Mouse (Mus musculus) MEL (cell line): ENCODE measurements around the gene Adprhl1.

Experiments used
- CHD1 ChIP-seq: IDR thresholded peaks from 2 replicates; pipeline ENCODE4 v1.6.1; 2012; ENCODE audit warnings: low read depth, mild to moderate bottlenecking, inconsistent platforms, low read length, improper control_type of control experiment
- CHD2 ChIP-seq: IDR thresholded peaks from 2 replicates; pipeline ENCODE4 v1.6.1; 2011; ENCODE audit warnings: low read length, improper control_type of control experiment
- CTCF ChIP-seq, 3 experiments: IDR thresholded peaks in 2 of 3; conservative IDR thresholded peaks in 1 of 3; 2 replicates each; pipeline ENCODE4 v1.5.1; 2011 to 2012; ENCODE audit warnings: low read length in 3 of 3, low read depth in 2 of 3, mild to moderate bottlenecking in 2 of 3, improper control_type of control experiment in 1 of 3, inconsistent platforms in 1 of 3, mixed read lengths in 1 of 3, moderate library complexity in 1 of 3; ENCODE audit not compliant: control insufficient read depth in 1 of 3, insufficient read depth in 1 of 3, poor library complexity in 1 of 3, severe bottlenecking in 1 of 3
- EP300 ChIP-seq, 2 experiments: IDR thresholded peaks; 2 replicates each; pipeline ENCODE4 v1.6.1; 2011; ENCODE audit warnings: improper control_type of control experiment in 2 of 2, low read length in 2 of 2, low read depth in 1 of 2, mild to moderate bottlenecking in 1 of 2
- POLR2A ChIP-seq, 2 experiments: IDR thresholded peaks; 2 replicates each; pipeline ENCODE4 v1.6.1; 2011 to 2012; ENCODE audit warnings: low read length in 2 of 2, mild to moderate bottlenecking in 2 of 2, control low read depth in 1 of 2, improper control_type of control experiment in 1 of 2, low read depth in 1 of 2, moderate library complexity in 1 of 2; ENCODE audit not compliant: control insufficient read depth in 1 of 2, insufficient read depth in 1 of 2, poor library complexity in 1 of 2
- POLR2AphosphoS2 ChIP-seq: IDR thresholded peaks from 2 replicates; pipeline ENCODE4 v1.6.1; 2011; ENCODE audit warnings: low read length, improper control_type of control experiment
- POLR2AphosphoS5 ChIP-seq: IDR thresholded peaks from 2 replicates; pipeline ENCODE4 v1.6.1; 2012; ENCODE audit warnings: low read depth, borderline replicate concordance, mild to moderate bottlenecking, inconsistent platforms, low read length, moderate library complexity, mixed read lengths
- RCOR1 ChIP-seq: IDR thresholded peaks from 2 replicates; pipeline ENCODE4 v1.6.1; 2012; ENCODE audit warnings: low read depth, mild to moderate bottlenecking, inconsistent platforms, low read length, improper control_type of control experiment
- SIN3A ChIP-seq: IDR thresholded peaks from 2 replicates; pipeline ENCODE4 v1.6.1; 2012; ENCODE audit warnings: low read length, improper control_type of control experiment, inconsistent platforms
- SMC3 ChIP-seq: IDR thresholded peaks from 2 replicates; pipeline ENCODE4 v1.6.1; 2011; ENCODE audit warnings: low read depth, low read length, improper control_type of control experiment
- TCF12 ChIP-seq: IDR thresholded peaks from 2 replicates; pipeline ENCODE4 v1.6.1; 2014; ENCODE audit warnings: low read depth, mild to moderate bottlenecking, inconsistent platforms, low read length, improper control_type of control experiment, moderate library complexity
- USF1 ChIP-seq: IDR thresholded peaks from 2 replicates; pipeline ENCODE4 v1.6.1; 2014; ENCODE audit warnings: low read depth, mild to moderate bottlenecking, inconsistent platforms, low read length, improper control_type of control experiment, moderate library complexity

- TF ChIP-seq POLR2A (IDR thresholded peaks at IDR 0.05; ENCODE audit: control insufficient read depth in 1 of 2, insufficient read depth in 1 of 2, low read depth in 1 of 2, low read length in 2 of 2, poor library complexity in 1 of 2) (no peak), SIN3A (no peak), TCF12 (no peak), POLR2AphosphoS5 (no peak), CTCF (IDR thresholded peaks at IDR 0.05 in 2 of 3, conservative IDR thresholded peaks at IDR 0.05 in 1 of 3; ENCODE audit: control insufficient read depth in 1 of 3, insufficient read depth in 1 of 3, low read depth in 2 of 3, low read length in 3 of 3, poor library complexity in 1 of 3, severe bottlenecking in 1 of 3) (no peak), CHD1 (no peak), SMC3 (no peak), EP300 (IDR thresholded peaks at IDR 0.05; ENCODE audit: low read depth in 1 of 2, low read length in 2 of 2) (no peak), RCOR1 (no peak), USF1 (no peak), POLR2AphosphoS2 (no peak), CHD2 (no peak)
These were observed 53.0 kb downstream of the Adprhl1 start for GRCm38 (mm10) chr8:13201013-13201334.
